Mouse (Mus musculus) small intestine, adult 2 months (tissue): Measurements from ENCODE around the gene Cdh12. TPM values are rescaled to one million over a fixed set of nuclear protein-coding genes. Genes with fewer than 3 reads are reported as not detected.
"Not testable (repeated sequence)": the region's sequence is repeated elsewhere in the genome, so short reads cannot be mapped to it uniquely, and the experiment has no call there.

Experiments
- H3K27ac ChIP-seq: fragments of 200-500 bp; 2 replicates; pipeline ENCODE4 v1.5.1; 2012; ENCODE audit warnings: low read depth, low read length, control low read depth, inconsistent platforms; ENCODE audit not compliant: insufficient read depth
- H3K27me3 ChIP-seq: fragments of 200-500 bp; 2 replicates; pipeline ENCODE4 v1.6.1; 2012; ENCODE audit warnings: mild to moderate bottlenecking, moderate library complexity, low read length, inconsistent platforms; ENCODE audit not compliant: control insufficient read depth, insufficient read depth
- H3K36me3 ChIP-seq: fragments of 200-500 bp; 2 replicates; pipeline ENCODE4 v1.6.1; 2012; ENCODE audit warnings: mild to moderate bottlenecking, low read length, control low read depth, inconsistent platforms; ENCODE audit not compliant: control insufficient read depth, insufficient read depth
- H3K4me1 ChIP-seq: fragments of 200-500 bp; 2 replicates; pipeline ENCODE4 v1.6.1; 2012; ENCODE audit warnings: low read length, inconsistent platforms, mixed read lengths; ENCODE audit not compliant: control insufficient read depth, insufficient read depth, insufficient read length
- H3K4me3 ChIP-seq: fragments of 200-500 bp; 2 replicates; pipeline ENCODE4 v1.5.1; 2012; ENCODE audit warnings: low read depth, mild to moderate bottlenecking, control low read depth, inconsistent platforms, low read length, moderate library complexity
- CTCF ChIP-seq: fragments of 200-500 bp; IDR thresholded peaks from 2 replicates; pipeline ENCODE4 v1.5.1; 2012; ENCODE audit warnings: low read depth, mild to moderate bottlenecking, control low read depth, inconsistent platforms, low read length, moderate library complexity, mixed read lengths; ENCODE audit not compliant: insufficient replicate concordance, insufficient read length; ENCODE audit errors: extremely low read depth
- POLR2A ChIP-seq: fragments of 200-500 bp; IDR thresholded peaks from 2 replicates; pipeline ENCODE4 v1.6.1; 2012; ENCODE audit warnings: low read depth, mild to moderate bottlenecking, control low read depth, inconsistent platforms, low read length, moderate library complexity
- WGBS: fragments of 180-500 bp; shearing (Covaris S2); methylation state at CpG from one replicate; pipeline ENCODE4 v1.1.7; 2018; 5-methylcytosine and 5-hydroxymethylcytosine counted together
- polyA plus RNA-seq: library from polyadenylated mRNA; depleted of rRNA; stranded (reverse); fragments of >200 nt; gene quantifications from 2 replicates; pipeline ENCODE4 v1.2.3, GENCODE M21; 2012

The Cdh12 gene
- polyA plus RNA-seq, 1 experiment = not detected

DNA sequence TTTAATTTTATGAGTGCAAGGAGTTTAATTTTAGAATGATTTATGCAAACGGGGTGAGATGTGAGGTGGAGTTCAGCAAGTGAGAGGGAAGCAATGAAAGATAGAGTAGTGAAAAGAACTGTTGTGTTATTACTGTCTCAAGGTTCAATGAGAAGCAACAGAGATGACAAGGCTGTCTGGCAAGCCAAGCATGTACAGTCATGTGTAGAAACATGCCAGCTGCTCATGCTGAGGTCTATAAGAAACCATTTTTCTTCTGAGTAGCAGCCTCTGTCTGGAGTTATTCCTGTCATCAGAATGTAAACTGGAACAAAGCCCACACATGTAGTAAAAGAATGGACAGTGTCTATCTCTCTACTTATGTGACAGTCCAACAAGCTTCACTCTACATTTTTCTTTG is 14.5 kb downstream of the Cdh12 start:
- WGBS = 73% methylated on average over 1 of the region's 1 CpGs
- Histone ChIP-seq H3K36me3 (no peaks in the 10 kb centered on the region), H3K27me3 (no peaks in the 10 kb centered on the region), H3K4me1 (no peaks in the 10 kb centered on the region), H3K4me3 (no peak overlapping the region), H3K27ac (no peak overlapping the region)
- no peak for TF ChIP-seq CTCF
- TF ChIP-seq POLR2A = no peak

GRCm38 (mm10) chr15:20550979-20551378 is 101.9 kb downstream of the Cdh12 start:
- H3K27ac ChIP-seq = no peak overlapping the region
- no peaks in the 10 kb centered on the region for H3K4me1 ChIP-seq
- H3K4me3 ChIP-seq = no peak overlapping the region
- H3K27me3 ChIP-seq = no peaks in the 10 kb centered on the region
- 91% methylated on average over 4 of the region's 4 CpGs for WGBS
- no peaks in the 10 kb centered on the region for H3K36me3 ChIP-seq
- TF ChIP-seq POLR2A = no peak

DNA sequence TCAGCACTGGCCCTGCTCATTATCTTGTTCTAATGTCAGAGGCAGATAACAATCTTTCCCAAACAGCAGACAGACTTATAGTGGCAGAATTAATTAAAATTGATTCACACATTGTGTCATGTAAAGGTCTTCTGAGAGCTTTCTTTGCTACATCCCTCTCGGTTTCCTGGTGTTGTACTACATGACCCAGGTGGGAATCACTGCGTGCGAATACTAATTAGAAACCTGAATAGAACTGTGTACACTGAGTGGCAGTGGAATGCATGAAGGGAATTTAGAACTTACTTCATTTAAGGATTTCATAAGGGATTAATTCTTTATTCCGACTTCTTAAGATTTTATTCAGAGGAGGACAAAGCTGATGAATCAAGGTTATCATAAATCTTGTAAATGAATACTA is 121.9 kb downstream of the Cdh12 start:
- no peaks in the 10 kb centered on the region for H3K27me3 ChIP-seq
- no peak overlapping the region for H3K27ac ChIP-seq
- 84% methylated on average over 4 of the region's 4 CpGs for WGBS
- no peak overlapping the region for H3K4me3 ChIP-seq
- no peaks in the 10 kb centered on the region for H3K36me3 ChIP-seq
- H3K4me1 ChIP-seq = no peaks in the 10 kb centered on the region
- TF ChIP-seq CTCF (no peak), POLR2A (no peak)

GRCm38 (mm10) chr15:20582567-20583075 is 133.6 kb downstream of the Cdh12 start:
- Histone ChIP-seq H3K36me3 (no peaks in the 10 kb centered on the region), H3K27me3 (no peaks in the 10 kb centered on the region), H3K4me3 (no peak overlapping the region), H3K27ac (no peak overlapping the region), H3K4me1 (no peaks in the 10 kb centered on the region)
- TF ChIP-seq CTCF (no peak), POLR2A (no peak)
- 61% methylated on average over 5 of the region's 5 CpGs for WGBS

DNA sequence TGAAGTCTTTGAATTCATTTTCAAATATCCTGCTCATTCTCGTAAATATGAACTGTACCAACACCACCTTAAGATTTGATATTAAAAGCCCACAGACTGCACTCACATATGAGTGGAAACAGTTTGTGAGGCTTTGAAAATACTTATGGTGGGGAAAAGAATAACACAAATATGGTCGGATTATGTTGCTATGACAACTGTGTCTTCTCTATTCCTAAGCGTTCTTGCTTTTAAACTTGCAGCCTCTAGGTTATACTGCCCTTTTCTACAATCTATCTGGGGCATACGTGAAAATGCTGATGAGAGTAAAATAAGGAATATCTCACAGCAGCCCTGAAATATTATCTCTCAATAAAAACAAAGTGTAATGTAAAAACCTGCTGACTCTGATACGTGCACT is 142.5 kb downstream of the Cdh12 start:
- Histone ChIP-seq H3K36me3 (no peaks in the 10 kb centered on the region), H3K27me3 (no peaks in the 10 kb centered on the region), H3K4me3 (no peak overlapping the region), H3K4me1 (no peaks in the 10 kb centered on the region), H3K27ac (no peak overlapping the region)
- TF ChIP-seq CTCF (no peak), POLR2A (no peak)
- WGBS = 72% methylated on average over 5 of the region's 5 CpGs

- not testable (repeated sequence) for H3K36me3 ChIP-seq, H3K4me1 ChIP-seq, H3K4me3 ChIP-seq, H3K27me3 ChIP-seq, H3K27ac ChIP-seq
- WGBS = 78% methylated on average over 3 of the region's 3 CpGs
Measured at GRCm38 (mm10) chr15:20605751-20606150, 156.7 kb downstream of the Cdh12 start.

- no peaks in the 10 kb centered on the region for H3K27me3 ChIP-seq
- 76% methylated on average over 2 of the region's 2 CpGs for WGBS
- H3K4me3 ChIP-seq = no peak overlapping the region
- no peaks in the 10 kb centered on the region for H3K36me3 ChIP-seq
- no peak overlapping the region for H3K27ac ChIP-seq
- H3K4me1 ChIP-seq = no peaks in the 10 kb centered on the region
- no peak for TF ChIP-seq CTCF
- no peak for TF ChIP-seq POLR2A
Measured at GRCm38 (mm10) chr15:20634593-20634992, 185.5 kb downstream of the Cdh12 start.

- Histone ChIP-seq H3K36me3 (no peaks in the 10 kb centered on the region), H3K27me3 (no peaks in the 10 kb centered on the region), H3K4me1 (no peaks in the 10 kb centered on the region), H3K27ac (no peak overlapping the region), H3K4me3 (no peak overlapping the region)
- no peak for TF ChIP-seq POLR2A
- no peak for TF ChIP-seq CTCF
- 73% methylated on average over 2 of the region's 2 CpGs for WGBS
Measured at GRCm38 (mm10) chr15:20639155-20639554, 190.1 kb downstream of the Cdh12 start.
